Mouse (Mus musculus) lung, embryonic 15.5 days (tissue): Measurements from ENCODE around the gene Tbc1d22a. TPM values are rescaled to one million over a fixed set of nuclear protein-coding genes. Genes with fewer than 3 reads are reported as not detected.
"Not testable (repeated sequence)": the region's sequence is repeated elsewhere in the genome, so short reads cannot be mapped to it uniquely, and the experiment has no call there.

Experiments used
- ATAC-seq: fragments of 200-750 bp; cut with Nextera tagmentation; 2 replicates; pipeline ENCODE4 v1.8.0; 2017; ENCODE audit warnings: moderate number of reproducible peaks, borderline replicate concordance; ENCODE audit not compliant: low FRiP score, low TSS enrichment; ENCODE audit errors: extremely low read depth
- H3K27ac ChIP-seq: fragments of 300-500 bp; sonication (generic); 2 replicates; pipeline ENCODE4 v1.5.1; 2015; ENCODE audit warnings: moderate library complexity, mild to moderate bottlenecking, inconsistent platforms
- H3K27me3 ChIP-seq: fragments of 300-500 bp; sonication (generic); 2 replicates; pipeline ENCODE4 v1.6.1; 2015; ENCODE audit warnings: inconsistent platforms
- H3K36me3 ChIP-seq: fragments of 300-500 bp; sonication (generic); 2 replicates; pipeline ENCODE4 v1.6.1; 2015; ENCODE audit warnings: inconsistent platforms
- H3K4me1 ChIP-seq: fragments of 300-500 bp; sonication (generic); 2 replicates; pipeline ENCODE4 v1.6.1; 2015; ENCODE audit warnings: inconsistent platforms
- H3K4me2 ChIP-seq: fragments of 300-500 bp; sonication (generic); 2 replicates; pipeline ENCODE4 v1.6.1; 2015; ENCODE audit warnings: inconsistent platforms, mild to moderate bottlenecking, moderate library complexity
- H3K4me3 ChIP-seq: fragments of 300-500 bp; sonication (generic); 2 replicates; pipeline ENCODE4 v1.5.1; 2015; ENCODE audit warnings: mild to moderate bottlenecking, inconsistent platforms
- H3K9ac ChIP-seq: fragments of 300-500 bp; sonication (generic); 2 replicates; pipeline ENCODE4 v1.6.1; 2015; ENCODE audit warnings: inconsistent platforms
- H3K9me3 ChIP-seq: fragments of 300-500 bp; sonication (generic); 2 replicates; pipeline ENCODE4 v1.6.1; 2016; ENCODE audit warnings: inconsistent platforms
- WGBS: fragments of 180-500 bp; shearing (Covaris S2); methylation state at CpG from one replicate; pipeline ENCODE4 v1.1.7; 2015; 5-methylcytosine and 5-hydroxymethylcytosine counted together
- polyA plus RNA-seq: library from polyadenylated mRNA; unstranded; fragments of >200 nt; fragmentation: Nextera tagmentation; extraction: Ambion mirVana; gene quantifications from 2 replicates; pipeline ENCODE4 v1.2.1, GENCODE M21; 2015

Tbc1d22a gene
- polyA plus RNA-seq, 1 experiment from 2014 or later = 12.4 TPM

- no peak overlapping the region for H3K4me3 ChIP-seq
- H3K4me1 ChIP-seq = peaks cover 93% of the 10 kb centered on the region
- no peak overlapping the region for H3K4me2 ChIP-seq
- 59% methylated on average over 6 of the region's 6 CpGs for WGBS
- no peaks in the 10 kb centered on the region for H3K36me3 ChIP-seq
- H3K27me3 ChIP-seq = no peaks in the 10 kb centered on the region
- no peak overlapping the region for H3K9ac ChIP-seq
- ATAC-seq = no peak
- H3K9me3 ChIP-seq = no peaks in the 10 kb centered on the region
- no peak overlapping the region for H3K27ac ChIP-seq
Observed at GRCm38 (mm10) chr15:86172526-86172925, 41.7 kb upstream of the Tbc1d22a start.

- Histone ChIP-seq H3K4me2 (no peak overlapping the region), H3K4me1 (peaks cover 91% of the 10 kb centered on the region), H3K27me3 (no peaks in the 10 kb centered on the region), H3K9me3 (no peaks in the 10 kb centered on the region), H3K27ac (peak overlapping the region; percentile 39; the same call in 1 of the 2 replicates), H3K4me3 (no peak overlapping the region), H3K36me3 (no peaks in the 10 kb centered on the region), H3K9ac (no peak overlapping the region)
- WGBS = 36% methylated on average over 16 of the region's 16 CpGs
- ATAC-seq = no peak
Observed at GRCm38 (mm10) chr15:86173136-86173985, 40.9 kb upstream of the Tbc1d22a start.

- no peaks in the 10 kb centered on the region for H3K27me3 ChIP-seq
- no peaks in the 10 kb centered on the region for H3K9me3 ChIP-seq
- ATAC-seq = no peak
- no peak overlapping the region for H3K4me3 ChIP-seq
- no peak overlapping the region for H3K9ac ChIP-seq
- H3K4me2 ChIP-seq = no peak overlapping the region
- 63% methylated on average over 3 of the region's 3 CpGs for WGBS
- no peak overlapping the region for H3K27ac ChIP-seq
- no peaks in the 10 kb centered on the region for H3K36me3 ChIP-seq
- H3K4me1 ChIP-seq = peaks cover 79% of the 10 kb centered on the region
Observed at GRCm38 (mm10) chr15:86175253-86176050, 38.8 kb upstream of the Tbc1d22a start.

DNA sequence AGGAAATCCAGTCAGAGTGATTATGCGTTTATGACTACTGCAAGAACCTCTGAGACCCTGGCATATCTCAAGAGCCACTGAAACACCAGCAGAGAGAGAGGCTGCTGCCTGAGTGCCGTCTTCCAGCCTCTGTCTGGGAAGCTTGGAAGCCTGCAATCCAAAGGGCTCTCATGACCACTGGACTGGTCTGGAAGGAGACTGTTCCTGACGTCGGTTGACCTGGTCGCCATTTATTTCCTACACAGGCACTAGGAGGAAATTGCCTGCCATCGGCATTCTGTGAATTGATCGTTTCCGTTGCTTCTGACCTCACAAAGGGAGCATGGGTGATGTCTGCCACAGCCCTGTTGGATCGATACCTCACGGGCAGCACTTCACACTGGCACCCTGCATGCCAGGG is 38.1 kb upstream of the Tbc1d22a start:
- H3K4me1 ChIP-seq = peaks cover 76% of the 10 kb centered on the region
- H3K36me3 ChIP-seq = no peaks in the 10 kb centered on the region
- no peak overlapping the region for H3K4me3 ChIP-seq
- no peaks in the 10 kb centered on the region for H3K27me3 ChIP-seq
- peak overlapping the region; percentile 90 for H3K27ac ChIP-seq
- ATAC-seq = no peak
- H3K9me3 ChIP-seq = no peaks in the 10 kb centered on the region
- H3K4me2 ChIP-seq = no peak overlapping the region
- H3K9ac ChIP-seq = no peak overlapping the region
- WGBS = 63% methylated on average over 10 of the region's 10 CpGs

DNA sequence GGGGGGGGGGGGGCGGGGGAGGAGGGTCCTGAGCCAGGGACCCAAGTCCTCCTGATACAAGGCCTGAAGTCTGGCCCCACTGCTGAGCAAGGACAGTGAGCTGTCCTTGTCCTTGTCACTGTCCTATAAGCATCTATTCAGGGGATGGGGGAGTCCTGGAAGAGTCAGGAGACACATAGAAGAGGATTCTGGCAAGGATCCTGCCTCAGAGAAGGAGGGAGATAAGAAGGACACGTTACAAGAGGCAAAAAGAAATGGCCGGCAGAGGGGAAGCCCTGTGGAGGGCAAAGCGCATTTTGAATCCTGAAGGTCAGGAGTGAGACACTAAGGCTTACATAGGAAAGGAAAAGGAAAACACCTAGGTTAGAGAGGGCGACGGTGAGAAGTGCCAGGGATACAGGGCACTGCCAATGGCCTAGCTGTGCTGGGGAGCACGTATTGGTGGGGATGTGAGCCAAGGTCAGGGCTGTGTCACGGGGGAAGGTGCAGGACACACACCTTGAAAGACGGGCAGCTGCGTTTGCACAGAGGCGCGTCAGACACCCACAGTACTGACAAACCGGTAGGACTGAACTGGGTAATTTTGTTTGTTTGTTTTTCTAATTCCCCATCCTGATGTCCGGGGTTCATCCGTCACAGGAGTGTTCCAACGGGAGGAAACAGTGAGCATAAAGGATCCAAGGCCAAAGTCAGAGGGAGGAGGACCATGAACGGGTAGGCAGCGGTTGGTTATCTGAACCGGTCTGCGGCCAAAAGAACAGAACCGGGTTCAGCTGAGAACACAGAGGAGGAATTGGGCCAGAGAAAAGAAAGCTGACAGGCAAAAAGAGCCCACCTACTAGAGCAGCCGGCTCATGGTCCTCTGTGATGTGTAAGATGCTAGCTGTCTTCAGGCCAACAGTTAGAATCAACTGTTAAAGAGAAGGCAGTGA is 37.2 kb upstream of the Tbc1d22a start:
- Histone ChIP-seq H3K4me2 (peak overlapping the region; percentile 29), H3K4me1 (peaks cover 77% of the 10 kb centered on the region), H3K9ac (no peak overlapping the region), H3K36me3 (no peaks in the 10 kb centered on the region), H3K4me3 (no peak overlapping the region), H3K9me3 (no peaks in the 10 kb centered on the region), H3K27ac (peak overlapping the region; percentile 90), H3K27me3 (no peaks in the 10 kb centered on the region)
- WGBS = 31% methylated on average over 22 of the region's 22 CpGs
- peak; percentile 86 for ATAC-seq

DNA sequence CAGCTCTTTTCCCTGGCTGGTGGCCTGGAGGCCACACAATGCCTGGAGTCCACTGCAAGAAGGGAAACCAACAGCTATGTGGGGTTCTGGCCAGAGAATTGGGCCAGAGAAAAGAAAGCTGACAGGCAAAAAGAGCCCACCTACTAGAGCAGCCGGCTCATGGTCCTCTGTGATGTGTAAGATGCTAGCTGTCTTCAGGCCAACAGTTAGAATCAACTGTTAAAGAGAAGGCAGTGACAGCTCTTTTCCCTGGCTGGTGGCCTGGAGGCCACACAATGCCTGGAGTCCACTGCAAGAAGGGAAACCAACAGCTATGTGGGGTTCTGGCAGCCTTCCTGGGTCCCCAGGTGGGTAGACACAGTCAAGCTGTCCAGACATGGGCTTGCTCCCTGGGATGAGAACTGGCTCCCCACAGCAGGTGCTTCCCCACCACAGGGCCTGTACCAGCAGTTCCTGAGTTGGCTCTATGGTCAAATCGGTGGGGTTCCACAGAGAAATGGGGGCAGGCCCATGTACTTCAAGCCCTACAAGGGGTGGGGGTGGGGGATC is 36.5 kb upstream of the Tbc1d22a start:
- peak; percentile 86; the same call in 1 of the 2 replicates for ATAC-seq
- Histone ChIP-seq H3K4me1 (peaks cover 77% of the 10 kb centered on the region), H3K27ac (peak overlapping the region; percentile 70)
- H3K27me3 ChIP-seq, H3K9me3 ChIP-seq, H3K4me3 ChIP-seq, H3K4me2 ChIP-seq, H3K9ac ChIP-seq, H3K36me3 ChIP-seq: not testable (repeated sequence)
- WGBS = 63% methylated on average over 2 of the region's 2 CpGs

GRCm38 (mm10) chr15:86178594-86178993 is 35.7 kb upstream of the Tbc1d22a start:
- H3K27ac ChIP-seq = peak overlapping the region; percentile 70; the same call in 1 of the 2 replicates
- no peaks in the 10 kb centered on the region for H3K36me3 ChIP-seq
- no peak overlapping the region for H3K4me2 ChIP-seq
- no peaks in the 10 kb centered on the region for H3K9me3 ChIP-seq
- ATAC-seq = no peak
- 87% methylated on average over 6 of the region's 6 CpGs for WGBS
- no peak overlapping the region for H3K4me3 ChIP-seq
- no peaks in the 10 kb centered on the region for H3K27me3 ChIP-seq
- H3K9ac ChIP-seq = no peak overlapping the region
- peaks cover 76% of the 10 kb centered on the region for H3K4me1 ChIP-seq

GRCm38 (mm10) chr15:86180427-86180826 is 33.8 kb upstream of the Tbc1d22a start:
- Histone ChIP-seq H3K4me2 (no peak overlapping the region), H3K9ac (no peak overlapping the region), H3K9me3 (no peaks in the 10 kb centered on the region), H3K27me3 (no peaks in the 10 kb centered on the region), H3K4me1 (peaks cover 67% of the 10 kb centered on the region), H3K27ac (no peak overlapping the region), H3K36me3 (no peaks in the 10 kb centered on the region), H3K4me3 (no peak overlapping the region)
- no peak for ATAC-seq
- 69% methylated on average over 4 of the region's 4 CpGs for WGBS

GRCm38 (mm10) chr15:86181321-86181720 is 32.9 kb upstream of the Tbc1d22a start:
- H3K27me3 ChIP-seq, H3K9ac ChIP-seq, H3K36me3 ChIP-seq, H3K4me2 ChIP-seq, ATAC-seq, H3K4me3 ChIP-seq, H3K9me3 ChIP-seq: not testable (repeated sequence)
- 87% methylated on average over 3 of the region's 3 CpGs for WGBS
- peaks cover 65% of the 10 kb centered on the region for H3K4me1 ChIP-seq
- H3K27ac ChIP-seq = peak overlapping the region; percentile 70; the same call in 1 of the 2 replicates

- H3K27ac ChIP-seq = peak overlapping the region; percentile 70
- H3K36me3 ChIP-seq = no peaks in the 10 kb centered on the region
- no peak for ATAC-seq
- H3K4me3 ChIP-seq = no peak overlapping the region
- peak overlapping the region; percentile 25 for H3K4me2 ChIP-seq
- H3K9me3 ChIP-seq = no peaks in the 10 kb centered on the region
- no peaks in the 10 kb centered on the region for H3K27me3 ChIP-seq
- H3K9ac ChIP-seq = no peak overlapping the region
- 12% methylated on average over 11 of the region's 11 CpGs for WGBS
- peaks cover 64% of the 10 kb centered on the region for H3K4me1 ChIP-seq
Observed at GRCm38 (mm10) chr15:86181941-86182439, 32.3 kb upstream of the Tbc1d22a start.

DNA sequence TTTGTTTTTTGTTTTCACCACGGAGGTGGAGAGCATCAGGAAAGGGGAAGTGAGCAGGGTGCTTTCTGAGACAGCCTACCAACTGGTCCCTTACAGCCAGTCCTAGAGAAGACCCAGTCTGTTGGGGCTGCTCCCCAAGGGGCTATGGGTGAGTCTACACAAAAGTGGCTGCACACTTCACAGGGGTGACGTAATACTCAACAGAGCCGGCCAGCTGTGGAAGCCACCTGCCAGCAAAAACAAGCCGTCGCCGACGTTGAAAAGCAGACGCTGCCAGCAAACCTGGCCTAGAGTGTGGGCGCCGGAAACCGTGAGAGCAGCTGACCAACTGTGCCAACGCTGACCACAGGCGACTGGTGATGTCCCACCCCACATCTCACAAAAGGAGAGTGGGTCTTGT is 31.6 kb upstream of the Tbc1d22a start:
- no peaks in the 10 kb centered on the region for H3K27me3 ChIP-seq
- peaks cover 61% of the 10 kb centered on the region for H3K4me1 ChIP-seq
- H3K27ac ChIP-seq = peak overlapping the region; percentile 70
- H3K4me2 ChIP-seq = peak overlapping the region; percentile 25
- 40% methylated on average over 13 of the region's 13 CpGs for WGBS
- H3K9me3 ChIP-seq = no peaks in the 10 kb centered on the region
- H3K36me3 ChIP-seq = no peaks in the 10 kb centered on the region
- no peak overlapping the region for H3K4me3 ChIP-seq
- H3K9ac ChIP-seq = peak overlapping the region; percentile 11; the same call in 1 of the 2 replicates
- ATAC-seq = no peak
